Mouse (Mus musculus) urinary bladder, postnatal 14 days (tissue): ENCODE data around the gene Gm20662.
"Not testable (repeated sequence)": the region's sequence is repeated elsewhere in the genome, so short reads cannot be mapped to it uniquely, and the experiment has no call there.

Source experiments
- DNase-seq: peaks from one replicate; pipeline ENCODE4 v3.0.0; 2021; ENCODE audit warnings: low spot score

Gm20662 gene

DNA sequence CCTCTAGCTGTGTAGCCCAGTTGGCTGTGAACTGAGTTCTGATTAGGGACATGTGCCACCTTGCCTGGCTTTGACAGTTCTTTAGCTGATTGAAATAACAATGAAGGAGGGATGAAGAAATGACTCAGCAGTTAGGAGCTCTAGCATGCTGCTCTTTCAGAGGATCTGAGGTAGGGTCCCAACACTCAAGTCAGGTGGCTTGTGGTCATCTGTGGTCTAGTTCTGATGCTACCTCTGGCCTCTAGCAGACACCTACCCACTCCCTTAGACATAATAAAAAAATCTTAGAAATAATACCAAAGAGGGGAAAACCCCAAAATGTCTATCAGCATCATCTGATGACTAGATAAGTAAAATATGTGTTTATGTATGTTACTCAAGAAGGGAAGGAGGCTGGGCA is 14.2 kb downstream of the Gm20662 start:
- no peak for DNase-seq

DNA sequence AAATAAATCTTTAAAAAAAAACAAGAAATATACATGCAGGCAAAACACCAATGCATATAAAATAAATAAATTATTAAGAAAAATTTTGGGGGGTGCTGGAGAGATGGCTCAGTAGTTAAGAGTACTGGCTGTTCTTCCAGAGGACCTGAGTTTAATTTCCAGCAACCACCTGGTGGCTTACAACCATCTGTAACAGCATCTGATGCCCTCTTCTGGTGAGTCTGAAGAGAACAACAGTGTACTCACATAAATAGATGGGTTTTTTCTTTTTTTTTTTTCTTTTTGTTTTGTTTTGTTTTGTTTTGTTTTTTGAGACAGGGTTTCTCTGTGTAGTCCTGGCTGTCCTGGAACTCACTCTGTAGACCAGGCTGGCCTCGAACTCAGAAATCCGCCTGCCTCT is 17.4 kb downstream of the Gm20662 start:
- DNase-seq: not testable (repeated sequence)

DNA sequence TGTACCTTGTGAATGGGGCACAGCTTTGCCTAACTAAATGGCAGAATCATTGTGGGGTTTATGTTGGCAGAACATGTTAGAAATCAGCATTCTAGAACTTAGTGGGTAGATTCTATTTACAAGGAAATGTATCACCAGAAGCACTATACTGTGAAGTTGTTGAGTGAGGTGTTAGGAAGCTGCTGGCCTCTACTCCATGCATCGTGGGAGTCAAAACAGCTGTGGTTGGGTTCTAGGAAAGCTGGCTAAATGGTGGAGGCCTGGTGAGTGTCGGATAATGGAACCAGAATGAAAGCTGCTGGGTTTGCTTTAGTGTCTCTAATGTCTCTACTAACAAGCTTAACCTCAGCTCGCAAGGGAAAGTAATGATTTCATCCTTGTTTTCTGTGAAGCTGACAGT is 21.0 kb downstream of the Gm20662 start:
- no peak for DNase-seq

DNA sequence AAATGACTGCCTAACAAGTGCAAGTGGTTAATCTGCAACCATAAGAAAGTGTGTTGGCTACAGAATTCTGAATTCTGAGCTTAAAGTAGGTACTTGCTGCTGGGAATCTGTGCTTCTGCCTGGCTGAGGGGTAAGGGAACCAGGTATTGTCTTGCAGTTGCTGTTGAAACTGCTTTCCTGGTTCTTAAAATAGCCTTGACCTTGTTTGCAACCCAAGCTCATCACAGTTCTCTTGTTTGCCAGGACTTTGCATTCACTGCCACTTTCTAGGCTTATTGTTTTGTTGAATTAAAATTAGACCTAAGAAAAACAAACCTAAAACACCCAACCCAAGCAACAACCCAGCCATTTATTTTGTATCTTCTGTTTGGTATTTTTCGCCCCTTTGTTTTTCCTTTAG is 24.6 kb downstream of the Gm20662 start:
- DNase-seq: no peak

DNA sequence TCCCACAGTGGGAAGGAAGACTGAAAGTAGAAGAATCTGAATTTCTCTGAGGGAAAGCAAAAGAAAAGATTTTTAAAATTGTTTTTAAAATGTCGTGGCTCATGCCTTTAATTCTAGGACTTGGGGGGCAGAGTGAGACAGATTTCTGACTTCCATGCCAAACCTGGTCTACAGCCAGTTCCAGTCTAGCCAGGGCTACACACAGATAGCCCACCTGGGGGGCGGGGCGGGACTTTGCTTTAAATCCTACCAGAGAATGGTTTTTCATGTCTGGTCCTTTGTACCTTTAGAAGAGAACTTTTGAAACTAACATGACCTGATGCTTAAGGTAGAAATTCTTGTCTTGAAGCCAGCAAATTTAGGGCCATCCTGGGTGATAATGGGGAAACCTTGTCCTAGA is 27.1 kb downstream of the Gm20662 start:
- DNase-seq: no peak

DNA sequence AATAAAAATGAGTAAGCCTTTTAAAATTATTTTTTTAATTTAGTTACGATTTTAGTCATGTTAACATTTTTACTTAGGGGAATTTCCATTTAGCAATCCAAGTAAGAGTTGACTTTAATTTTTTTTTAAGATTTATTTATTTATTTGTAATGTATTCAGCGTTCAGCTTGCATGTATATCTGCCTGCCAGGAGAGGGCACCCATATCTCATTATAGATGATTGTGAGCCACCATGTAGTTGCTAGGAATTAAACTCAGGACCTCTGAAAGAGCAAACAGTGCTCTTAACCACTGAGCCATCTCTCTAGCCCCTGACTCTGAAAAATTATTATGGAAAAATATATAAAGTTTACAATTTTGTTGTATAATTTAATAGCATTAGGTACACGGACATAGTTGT is 30.4 kb downstream of the Gm20662 start:
- no peak for DNase-seq

DNA sequence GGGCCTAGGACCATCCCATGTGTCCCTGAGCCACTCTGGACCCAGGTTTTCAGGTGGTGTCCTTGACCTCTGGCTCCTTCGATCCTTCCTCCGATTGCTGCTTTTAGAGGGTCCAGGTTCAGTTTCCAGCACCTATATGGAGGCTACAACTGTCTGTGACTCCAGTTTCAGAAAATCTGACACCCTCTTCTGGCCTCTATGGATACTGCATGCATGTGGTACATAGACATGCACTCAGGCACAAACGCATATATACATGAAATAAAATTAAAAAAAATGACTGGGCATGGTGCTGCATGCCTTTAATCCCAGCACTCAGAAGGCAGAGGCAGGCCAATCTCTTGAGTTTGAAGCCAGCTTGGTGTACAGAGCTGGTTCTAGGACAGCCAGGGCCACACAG is 31.7 kb downstream of the Gm20662 start:
- DNase-seq: no peak

DNA sequence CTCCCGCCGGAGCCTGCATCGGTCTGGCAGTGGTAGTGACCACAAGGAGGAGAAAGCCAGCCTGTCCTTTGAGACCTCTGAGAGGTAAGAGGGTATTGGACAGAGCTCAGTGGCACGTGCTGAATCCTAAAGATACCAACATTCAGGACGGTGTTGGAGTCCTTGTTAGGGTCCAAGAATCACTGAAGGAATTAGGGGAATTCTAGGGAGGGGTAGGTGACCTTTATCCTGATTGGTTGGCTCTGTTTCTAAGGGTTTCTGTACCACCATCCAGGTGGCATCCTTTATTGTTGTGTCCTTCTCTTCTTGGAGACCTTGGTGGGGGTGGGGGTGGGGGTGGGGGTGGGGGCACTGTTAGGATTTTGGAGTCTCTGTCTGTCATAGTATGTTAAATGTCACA is 36.0 kb downstream of the Gm20662 start:
- no peak for DNase-seq

DNA sequence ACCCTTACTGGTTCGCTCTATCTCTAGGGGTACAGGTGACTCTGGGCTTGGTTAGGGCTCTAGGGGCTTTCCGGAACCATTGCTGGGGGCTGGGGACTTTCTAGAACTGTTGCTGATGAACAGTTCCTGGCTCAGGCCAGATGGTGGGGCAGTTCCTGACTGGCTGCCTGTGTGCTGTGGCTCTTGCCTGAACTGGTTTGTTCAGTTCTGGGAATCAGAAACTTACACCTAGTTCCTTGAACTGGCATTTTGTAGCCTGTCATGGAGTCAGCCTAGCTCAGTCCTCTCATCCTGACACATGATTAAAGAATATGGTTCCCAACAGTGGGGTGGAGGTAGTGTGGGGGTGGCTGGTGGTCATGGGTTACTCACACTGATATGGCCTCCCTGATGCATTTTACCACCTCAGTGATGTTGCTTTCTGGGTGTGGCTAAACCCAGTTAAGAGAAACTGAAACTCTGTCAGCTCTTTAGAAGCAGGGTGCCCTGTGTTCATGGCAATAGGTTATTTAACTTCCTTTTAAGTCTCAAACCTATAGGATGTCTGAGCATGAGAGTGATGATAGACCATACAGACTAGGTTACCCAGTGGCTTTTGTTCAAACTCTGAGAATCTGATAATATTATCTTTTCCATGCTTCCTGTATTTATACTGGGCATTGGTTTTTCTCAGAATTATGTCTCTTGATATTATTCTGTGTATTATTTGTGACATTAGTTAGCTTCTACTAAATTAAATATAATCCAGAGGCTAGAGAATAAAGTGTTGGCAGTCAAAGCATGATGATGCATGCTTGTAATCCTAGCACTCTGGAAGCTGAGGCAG is 39.4 kb downstream of the Gm20662 start:
- peak; percentile 45 for DNase-seq

DNA sequence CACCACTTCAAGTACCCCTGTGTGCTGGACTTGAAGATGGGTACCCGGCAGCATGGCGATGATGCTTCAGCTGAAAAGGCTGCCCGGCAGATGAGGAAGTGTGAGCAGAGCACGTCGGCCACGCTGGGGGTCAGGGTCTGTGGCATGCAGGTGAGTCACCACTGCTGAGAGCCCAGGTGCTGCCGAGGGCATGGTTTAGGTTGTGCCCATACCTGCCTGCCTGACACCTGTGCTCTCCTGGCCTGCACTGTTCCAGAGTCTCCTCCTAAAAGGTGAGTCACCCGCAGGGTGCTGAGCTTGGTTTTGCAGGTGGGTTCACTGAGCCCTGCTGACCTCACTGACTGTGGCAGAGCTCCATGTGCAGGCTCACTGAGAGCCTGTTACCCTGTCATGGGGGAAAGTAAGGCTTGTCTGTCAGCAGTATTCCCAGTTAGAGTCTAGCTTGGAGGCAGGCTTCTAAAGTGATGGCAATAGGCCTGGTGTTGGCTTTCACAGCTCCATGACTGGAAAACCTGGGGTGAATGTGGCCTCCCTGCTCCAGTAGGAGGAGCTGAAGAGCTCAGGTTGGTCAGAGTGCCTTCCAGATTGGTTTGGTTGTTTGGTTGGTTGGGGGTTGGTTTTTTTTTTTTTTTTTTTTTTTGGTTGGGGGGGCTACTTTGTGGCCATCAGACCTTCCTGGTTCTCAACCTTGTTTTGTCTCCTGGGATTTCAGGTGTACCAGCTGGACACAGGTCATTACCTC is 48.8 kb downstream of the Gm20662 start:
- DNase-seq: no peak

DNA sequence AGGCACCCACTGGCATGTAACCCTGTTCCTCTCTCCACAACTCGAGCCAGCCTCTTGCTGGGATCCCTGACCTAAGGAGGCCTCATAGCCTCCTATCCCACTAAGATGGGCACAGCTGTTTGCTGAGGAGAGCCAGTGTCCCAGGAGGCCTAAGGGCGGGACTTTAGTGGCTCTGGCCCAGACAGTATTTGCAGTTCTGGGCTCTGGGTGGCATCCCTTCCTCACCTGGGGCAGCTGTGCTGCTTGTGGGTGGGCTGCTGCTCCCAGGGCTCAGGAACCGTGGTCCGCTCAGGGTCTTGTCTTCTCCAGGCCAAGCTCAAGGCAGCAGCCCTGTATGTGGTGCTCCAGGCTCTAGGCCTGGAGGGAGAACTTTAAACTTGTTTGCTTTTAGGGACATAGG is 50.4 kb downstream of the Gm20662 start:
- DNase-seq: no peak

DNA sequence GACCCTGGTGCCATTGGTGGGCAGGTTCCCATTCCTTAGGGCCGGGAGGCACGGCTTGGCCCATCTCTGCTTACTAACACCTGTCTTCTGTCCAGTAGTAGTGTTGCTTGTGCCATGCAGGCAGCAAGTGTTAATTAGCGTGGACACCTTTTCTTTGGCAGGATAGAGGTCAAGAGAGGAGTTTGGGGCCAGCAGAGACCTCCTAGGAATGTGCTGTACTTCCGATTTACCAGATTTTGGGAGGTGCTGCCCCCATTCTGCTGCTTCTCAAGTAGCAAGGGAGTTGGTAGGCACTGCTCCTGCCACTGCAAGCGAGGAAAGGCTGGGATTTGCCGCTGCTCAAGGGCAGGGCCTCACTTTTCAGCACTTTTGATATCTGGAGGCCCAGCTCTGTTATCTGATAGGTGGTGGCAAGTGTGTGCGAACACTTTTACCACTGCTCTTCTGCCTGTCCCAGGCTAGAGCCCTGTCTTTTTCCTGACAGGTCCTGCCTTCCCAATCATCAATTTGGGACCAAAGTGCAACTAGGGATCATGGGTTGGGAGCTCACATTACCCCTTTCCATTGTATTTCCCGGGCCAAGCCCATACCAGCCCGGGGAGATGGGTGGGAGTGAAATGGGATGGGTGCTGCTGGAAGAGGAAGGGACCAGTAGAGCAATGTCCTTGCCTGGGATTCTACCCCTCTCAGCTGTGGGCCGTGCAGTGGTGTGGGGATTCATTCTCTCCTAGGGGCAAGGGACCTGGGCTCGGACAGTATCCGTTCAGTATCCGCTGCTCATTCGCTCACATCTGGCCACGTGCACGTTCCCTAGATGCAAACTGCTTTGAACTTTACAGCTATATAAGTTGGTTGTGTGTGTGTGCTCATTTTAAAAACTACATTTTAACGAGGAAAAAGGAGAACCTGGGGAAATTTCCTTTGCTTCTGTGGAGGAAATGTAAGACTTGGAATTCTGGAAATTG is 51.7 kb downstream of the Gm20662 start:
- DNase-seq: no peak

DNA sequence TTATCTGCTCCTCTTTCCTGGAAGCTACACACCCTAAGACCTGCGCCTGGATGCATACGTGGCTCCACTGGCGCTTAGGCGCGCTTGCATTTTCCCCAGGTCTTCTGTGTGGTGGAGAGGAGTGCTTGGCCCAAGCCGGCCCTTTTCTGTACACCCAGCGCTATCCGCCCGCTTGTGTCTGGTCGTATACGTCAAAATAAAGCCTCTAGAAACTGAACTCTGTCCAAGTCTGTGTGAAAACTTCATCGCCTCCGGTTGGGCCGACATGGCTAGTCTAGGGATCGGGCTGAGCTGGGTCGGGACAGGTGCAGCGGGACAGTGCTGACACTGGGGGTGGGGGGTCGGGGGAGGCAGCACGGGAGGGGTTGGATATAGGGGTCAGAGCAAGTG is 52.4 kb downstream of the Gm20662 start:
- no peak for DNase-seq

DNA sequence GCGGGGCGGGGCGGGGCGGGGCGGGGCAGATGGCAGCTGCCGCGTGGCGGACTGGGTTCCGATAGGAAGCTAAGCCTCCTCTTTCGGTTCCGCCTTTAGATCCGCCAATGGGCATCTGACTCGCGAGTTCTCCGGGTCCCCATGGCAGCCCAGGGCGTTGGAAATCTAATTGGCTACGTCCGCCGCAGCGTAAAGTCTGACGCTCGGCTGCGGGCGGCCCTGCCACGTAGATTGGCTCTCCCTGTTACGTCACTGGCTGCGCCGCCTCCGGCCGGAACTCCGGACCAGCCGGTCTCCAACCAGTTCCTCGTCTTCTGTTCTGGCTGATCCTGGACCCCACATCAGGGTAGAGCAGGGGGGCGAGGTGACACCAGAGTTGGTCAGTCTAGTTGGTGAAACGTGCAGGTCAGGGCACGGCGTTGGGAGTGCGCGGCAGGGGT is 52.9 kb downstream of the Gm20662 start, which contains the start of gene Gmppb:
TSS of gene Gmppb (plus strand) at position 227 of the 440 bp plus-strand sequence.
- DNase-seq: peak; percentile 97

DNA sequence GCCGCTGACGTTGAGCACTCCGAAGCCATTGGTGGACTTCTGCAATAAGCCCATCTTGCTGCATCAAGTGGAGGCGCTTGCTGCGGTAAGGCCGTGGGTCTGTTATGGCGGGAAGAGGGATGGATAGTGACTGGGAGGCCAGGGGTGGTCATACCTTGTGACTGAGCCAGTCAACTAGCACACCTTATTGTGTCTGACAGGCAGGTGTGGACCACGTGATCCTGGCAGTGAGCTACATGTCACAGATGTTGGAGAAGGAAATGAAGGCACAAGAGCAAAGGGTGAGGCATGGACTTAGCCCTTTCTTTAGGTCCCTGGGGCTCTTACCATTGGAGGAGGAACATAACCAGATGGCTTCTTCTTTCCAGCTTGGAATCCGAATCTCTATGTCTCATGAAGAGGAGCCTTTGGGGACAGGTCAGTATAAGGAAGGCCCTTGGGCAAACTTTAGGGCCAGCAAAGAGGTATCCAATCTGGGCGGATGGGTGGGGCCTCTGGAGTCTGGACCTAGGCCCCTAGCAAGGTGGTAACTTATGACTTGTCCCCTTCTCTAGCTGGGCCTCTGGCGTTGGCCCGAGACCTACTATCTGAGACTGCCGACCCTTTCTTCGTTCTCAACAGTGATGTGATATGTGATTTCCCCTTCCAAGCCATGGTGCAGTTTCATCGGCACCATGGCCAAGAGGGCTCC is 53.6 kb downstream of the Gm20662 start:
- DNase-seq: no peak

DNA sequence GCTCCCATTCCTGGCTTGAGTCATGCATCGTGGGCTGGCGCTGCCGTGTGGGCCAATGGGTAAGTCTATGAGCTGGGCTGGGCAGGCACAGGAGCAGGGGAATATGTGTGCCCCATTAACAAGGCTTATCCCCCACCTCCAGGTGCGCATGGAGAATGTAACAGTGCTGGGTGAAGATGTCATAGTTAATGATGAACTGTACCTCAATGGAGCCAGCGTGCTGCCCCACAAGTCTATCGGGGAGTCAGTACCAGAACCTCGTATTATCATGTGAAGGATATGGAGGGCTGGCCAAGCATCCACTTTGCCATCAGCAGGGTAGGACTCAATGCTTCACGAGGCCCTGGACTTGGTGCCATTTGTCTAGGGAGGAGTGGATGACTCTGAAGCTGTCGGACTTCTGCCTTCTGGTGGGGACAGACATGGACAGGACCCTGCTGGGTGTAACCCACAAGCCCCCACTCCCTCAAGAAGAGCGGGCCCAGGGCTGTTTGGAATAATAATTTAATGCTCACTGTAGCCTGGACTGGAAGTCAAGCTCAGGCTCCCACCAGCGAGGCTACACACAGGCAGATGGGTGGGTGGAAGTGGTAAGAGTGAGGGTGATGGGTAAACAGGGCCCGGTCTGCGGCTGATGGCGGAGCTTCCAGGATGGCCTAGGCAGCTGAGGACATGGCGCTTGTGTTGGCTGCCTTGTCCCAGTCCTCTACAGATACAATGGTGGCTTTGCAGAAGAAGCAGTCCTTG is 55.2 kb downstream of the Gm20662 start:
- DNase-seq: no peak

DNA sequence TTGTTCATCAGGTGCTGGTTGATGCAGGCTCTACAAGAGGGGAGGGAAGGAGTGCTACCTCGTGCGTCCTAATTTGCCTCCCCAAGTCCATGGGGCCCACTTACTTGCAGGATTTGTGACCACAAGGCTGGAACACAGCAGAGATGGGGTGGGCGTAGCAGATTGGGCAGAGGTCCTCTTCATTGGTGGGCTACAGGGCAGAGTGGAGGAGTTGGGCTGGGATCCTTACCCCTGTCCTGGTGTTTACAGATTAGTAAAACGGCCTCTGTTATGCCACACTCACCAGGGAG is 55.7 kb downstream of the Gm20662 start:
- no peak for DNase-seq

DNA sequence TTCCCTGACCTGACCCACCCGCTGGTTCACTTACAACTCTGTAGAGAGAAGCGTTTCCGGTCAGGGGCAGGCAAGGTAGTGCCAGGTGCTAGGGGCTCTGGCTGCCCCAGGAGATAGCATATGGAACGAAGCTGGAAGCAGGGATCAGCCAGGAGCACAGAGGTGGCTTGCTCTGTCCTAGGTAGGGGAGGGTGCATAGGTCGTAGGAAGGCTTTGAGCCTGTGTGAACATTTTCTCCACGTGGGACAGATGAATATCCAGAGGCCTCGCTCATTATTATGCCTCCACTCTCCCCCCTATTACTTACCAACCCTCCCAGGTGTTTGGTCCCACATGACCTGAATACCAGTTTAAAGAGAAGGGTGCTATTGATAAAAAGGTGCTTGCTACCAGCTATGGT is 56.3 kb downstream of the Gm20662 start:
- DNase-seq: no peak

DNA sequence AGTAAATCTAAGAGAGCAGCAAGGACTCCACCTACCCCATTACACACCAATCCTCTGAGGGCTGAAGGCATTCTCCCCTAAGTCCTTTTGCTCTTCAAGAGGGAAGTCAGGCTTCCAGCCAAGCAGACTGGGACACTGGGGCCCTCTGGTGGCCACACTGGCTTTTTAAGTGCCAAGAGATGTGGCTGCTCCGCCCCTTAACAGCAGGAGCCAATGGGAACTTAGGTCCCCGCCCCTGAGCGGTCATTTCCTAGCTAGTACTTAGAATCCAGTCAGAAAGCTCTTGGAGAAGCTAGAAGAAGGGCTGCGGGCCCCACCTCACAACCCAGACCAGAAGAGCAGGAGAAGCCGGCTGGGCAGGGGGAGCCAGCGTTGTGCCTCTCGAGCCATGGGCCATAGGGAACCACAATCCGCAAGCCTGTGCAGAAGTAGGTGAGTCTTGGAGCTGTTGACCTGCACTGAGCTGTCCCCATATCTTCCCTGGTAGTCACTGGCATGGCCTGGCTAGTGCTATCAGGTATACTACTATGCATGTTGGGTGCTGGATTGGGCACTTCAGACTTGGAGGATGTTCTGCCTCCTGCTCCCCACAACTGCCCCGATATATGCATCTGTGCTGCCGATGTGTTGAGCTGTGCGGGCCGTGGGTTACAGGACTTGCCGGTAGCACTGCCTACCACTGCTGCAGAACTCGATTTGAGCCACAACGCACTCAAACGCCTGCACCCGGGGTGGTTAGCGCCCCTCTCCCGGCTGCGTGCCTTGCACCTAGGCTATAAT is 56.9 kb downstream of the Gm20662 start, which contains the start of gene Amigo3:
TSS of gene Amigo3 (plus strand) at position 275 of the 780 bp plus-strand sequence.
- DNase-seq: peak; percentile 98

DNA sequence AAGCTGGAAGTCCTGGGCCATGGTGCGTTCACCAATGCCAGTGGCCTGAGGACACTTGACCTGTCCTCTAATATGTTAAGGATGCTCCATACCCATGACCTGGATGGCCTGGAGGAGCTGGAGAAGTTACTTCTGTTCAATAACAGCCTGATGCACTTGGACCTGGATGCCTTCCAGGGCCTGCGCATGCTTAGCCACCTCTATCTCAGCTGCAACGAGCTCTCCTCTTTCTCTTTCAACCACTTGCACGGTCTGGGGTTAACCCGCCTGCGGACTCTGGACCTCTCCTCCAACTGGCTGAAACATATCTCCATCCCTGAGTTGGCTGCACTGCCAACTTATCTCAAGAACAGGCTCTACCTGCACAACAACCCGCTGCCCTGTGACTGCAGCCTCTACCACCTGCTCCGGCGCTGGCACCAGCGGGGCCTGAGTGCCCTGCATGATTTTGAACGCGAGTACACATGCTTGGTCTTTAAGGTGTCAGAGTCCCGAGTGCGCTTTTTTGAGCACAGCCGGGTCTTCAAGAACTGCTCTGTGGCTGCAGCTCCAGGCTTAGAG is 57.6 kb downstream of the Gm20662 start:
- no peak for DNase-seq
